Mouse (Mus musculus) 3134 (cell line): ENCODE results near the gene 6430548M08Rik.

Experiments used
- DNase-seq: peaks from one replicate; pipeline ENCODE4 v3.0.0-alpha.2; 2011; ENCODE audit warnings: low spot score; ENCODE audit not compliant: insufficient read length; ENCODE audit errors: extremely low read depth

6430548M08Rik gene

GRCm38 (mm10) chr8:120113758-120114255 is at the start of gene 6430548M08Rik:
Gene 6430548M08Rik, plus strand, starts transcription at chr8:120114152.
- DNase-seq = peak; percentile 97

GRCm38 (mm10) chr8:120065611-120066010 is 48.3 kb upstream of the 6430548M08Rik start:
- DNase-seq = no peak

- DNase-seq = no peak
Measured at GRCm38 (mm10) chr8:120066226-120066625, 47.7 kb upstream of the 6430548M08Rik start.

GRCm38 (mm10) chr8:120067936-120068668 is 45.9 kb upstream of the 6430548M08Rik start:
- no peak for DNase-seq

GRCm38 (mm10) chr8:120071684-120072083 is 42.3 kb upstream of the 6430548M08Rik start:
- no peak for DNase-seq

GRCm38 (mm10) chr8:120072259-120072658 is 41.7 kb upstream of the 6430548M08Rik start:
- no peak for DNase-seq

- no peak for DNase-seq
Measured at GRCm38 (mm10) chr8:120072827-120073226, 41.1 kb upstream of the 6430548M08Rik start.

- no peak for DNase-seq
Measured at GRCm38 (mm10) chr8:120074516-120074915, 39.4 kb upstream of the 6430548M08Rik start.

GRCm38 (mm10) chr8:120075347-120075746 is 38.6 kb upstream of the 6430548M08Rik start:
- no peak for DNase-seq

- DNase-seq = no peak
Measured at GRCm38 (mm10) chr8:120078080-120078479, 35.9 kb upstream of the 6430548M08Rik start.

GRCm38 (mm10) chr8:120079361-120079760 is 34.6 kb upstream of the 6430548M08Rik start:
- no peak for DNase-seq

- DNase-seq = no peak
Measured at GRCm38 (mm10) chr8:120083261-120083660, 30.7 kb upstream of the 6430548M08Rik start.

- no peak for DNase-seq
Measured at GRCm38 (mm10) chr8:120084783-120085182, 29.2 kb upstream of the 6430548M08Rik start.

GRCm38 (mm10) chr8:120089511-120089910 is 24.4 kb upstream of the 6430548M08Rik start:
- DNase-seq = no peak

GRCm38 (mm10) chr8:120091032-120091431 is 22.9 kb upstream of the 6430548M08Rik start:
- no peak for DNase-seq

GRCm38 (mm10) chr8:120093103-120093502 is 20.8 kb upstream of the 6430548M08Rik start:
- no peak for DNase-seq

GRCm38 (mm10) chr8:120094801-120095200 is 19.2 kb upstream of the 6430548M08Rik start:
- no peak for DNase-seq

GRCm38 (mm10) chr8:120096486-120096885 is 17.5 kb upstream of the 6430548M08Rik start:
- DNase-seq = peak; percentile 65

GRCm38 (mm10) chr8:120100388-120101067 is 13.4 kb upstream of the 6430548M08Rik start:
- DNase-seq = no peak

- DNase-seq = peak; percentile 85
Measured at GRCm38 (mm10) chr8:120101068-120101972, 12.6 kb upstream of the 6430548M08Rik start, which contains the start of gene Zdhhc7. Gene Zdhhc7, minus strand, starts transcription at chr8:120101482.

GRCm38 (mm10) chr8:120103916-120104315 is 10.0 kb upstream of the 6430548M08Rik start:
- DNase-seq = no peak
